Mouse (Mus musculus) heart, postnatal 4 days (tissue): ENCODE measurements around the gene Nucks1. TPM values are rescaled to one million over a fixed set of nuclear protein-coding genes. Genes with fewer than 3 reads are reported as not detected.

Experiments
- DNase-seq: peaks from one replicate; pipeline ENCODE4 v3.0.0; 2021
- total RNA-seq, 2 experiments: library from RNA; stranded (reverse); gene quantifications; 2 replicates each; pipeline ENCODE4 v1.2.3; 2021

Gene Nucks1
- total RNA-seq, 2 experiments from 2014 or later: 169 to 172 TPM

DNA sequence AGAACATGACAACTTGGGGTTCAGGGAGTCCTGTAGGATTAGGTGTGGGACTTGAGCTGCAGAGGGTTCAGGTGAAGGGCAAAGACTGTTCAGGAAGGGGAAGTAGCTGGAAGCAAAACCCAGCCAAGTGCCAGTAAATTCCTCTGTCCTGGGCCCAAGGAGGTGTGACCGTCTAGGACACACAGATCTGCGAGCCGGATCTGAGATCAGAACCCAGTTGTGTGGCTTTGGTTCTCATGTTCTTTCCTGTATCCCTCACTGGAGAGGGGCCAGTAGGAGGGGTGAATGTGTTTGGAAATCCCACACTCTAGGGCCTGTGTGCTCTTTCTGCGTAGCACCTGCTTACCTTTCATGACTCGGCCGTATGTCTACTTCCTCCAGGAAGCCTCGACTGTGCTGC lies 57.0 kb downstream of the Nucks1 start:
- DNase-seq: no peak

DNA sequence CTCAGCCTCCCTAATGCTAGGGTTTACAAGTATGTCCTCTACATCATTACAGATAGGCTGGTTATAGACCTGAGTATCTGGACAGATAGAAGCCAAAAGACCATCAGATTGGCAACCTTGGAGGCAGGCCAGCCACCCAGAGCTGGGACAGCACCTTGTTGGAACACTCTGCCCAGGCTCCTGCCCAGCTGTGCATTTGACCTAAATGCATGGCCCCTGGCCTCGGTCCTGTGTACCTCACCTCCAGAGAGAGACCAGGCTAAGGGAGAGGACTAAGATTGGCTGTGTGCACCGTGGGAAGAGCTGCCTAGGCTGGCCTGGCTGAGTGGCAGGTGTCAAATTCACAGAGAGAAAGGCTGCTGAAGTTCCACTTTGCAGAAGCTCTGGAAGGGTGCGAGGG lies 58.2 kb downstream of the Nucks1 start:
- no peak for DNase-seq

DNA sequence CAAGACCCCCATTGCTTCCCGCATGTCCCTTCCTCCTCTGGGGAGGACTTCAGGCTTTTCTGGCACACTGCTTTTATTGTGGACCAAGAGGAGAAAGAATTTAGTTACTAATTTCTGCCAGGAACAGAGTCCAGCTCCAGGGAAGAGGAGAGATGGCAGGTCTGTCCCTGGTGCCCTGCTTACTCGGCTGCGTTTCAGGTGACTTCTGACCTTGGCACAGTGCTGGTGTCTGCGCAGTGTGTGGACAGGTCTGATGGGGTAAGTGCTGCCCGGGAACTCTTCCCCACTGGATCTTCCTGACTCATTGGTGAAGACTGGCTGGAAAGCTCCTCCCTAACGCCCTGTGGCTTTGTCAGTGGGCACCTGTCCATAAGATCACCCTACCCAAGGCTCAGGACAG lies 58.6 kb downstream of the Nucks1 start:
- DNase-seq: no peak

- no peak for DNase-seq
Measured at GRCm38 (mm10) chr1:131969825-131970224, 59.5 kb downstream of the Nucks1 start.

- DNase-seq: no peak
Measured at GRCm38 (mm10) chr1:131970322-131970660, 60.0 kb downstream of the Nucks1 start.

DNA sequence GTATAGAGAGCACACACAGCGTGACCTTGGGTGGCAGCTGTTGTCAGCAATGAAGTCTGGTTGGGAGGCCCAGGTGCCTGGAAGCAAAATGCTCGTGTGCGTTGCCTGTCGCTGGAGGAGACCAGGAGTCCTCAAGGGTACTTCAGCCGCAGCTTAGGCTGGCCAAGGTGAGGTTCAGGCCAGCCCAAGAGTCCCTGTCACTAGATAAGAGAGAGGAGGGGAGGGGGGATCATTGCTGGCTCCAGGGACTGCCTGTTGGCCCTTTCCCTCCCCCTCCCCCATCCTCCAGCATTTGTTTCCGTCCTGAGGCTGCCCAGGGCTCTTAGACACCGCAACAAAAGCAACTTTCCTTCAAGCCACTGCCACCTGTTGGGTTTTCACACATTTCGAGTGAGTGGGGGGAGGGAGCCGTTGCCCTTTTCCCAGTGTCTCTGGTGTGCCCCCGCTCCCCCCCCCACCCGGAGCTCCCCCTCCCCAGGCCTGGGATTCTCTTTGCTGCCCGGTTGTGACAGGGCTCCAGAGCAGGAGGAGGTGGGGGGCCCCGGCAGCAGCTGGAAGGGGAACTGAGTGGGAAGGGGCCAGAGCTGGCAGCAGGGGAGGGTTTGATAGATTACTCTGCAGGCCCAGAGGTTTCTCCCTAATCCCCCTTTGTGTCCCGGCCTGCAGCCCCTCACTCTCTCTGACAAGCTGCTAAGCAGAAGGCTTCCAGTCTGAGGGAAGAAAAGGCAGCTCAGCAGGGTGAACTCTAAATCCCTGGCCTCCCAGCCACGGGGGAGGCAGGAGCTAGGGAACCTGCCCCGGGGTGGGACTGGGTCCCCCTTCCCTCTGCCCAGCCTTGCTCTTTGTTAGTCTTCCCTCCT lies 60.6 kb downstream of the Nucks1 start:
- no peak for DNase-seq

GRCm38 (mm10) chr1:131971771-131972497 lies 61.6 kb downstream of the Nucks1 start:
- no peak for DNase-seq

GRCm38 (mm10) chr1:131972498-131973334 lies 62.4 kb downstream of the Nucks1 start:
- no peak for DNase-seq

GRCm38 (mm10) chr1:131973991-131974390 lies 63.7 kb downstream of the Nucks1 start:
- DNase-seq: no peak

- no peak for DNase-seq
Measured at GRCm38 (mm10) chr1:131976886-131977285, 66.6 kb downstream of the Nucks1 start.

GRCm38 (mm10) chr1:131980471-131980870 lies 70.1 kb downstream of the Nucks1 start:
- DNase-seq: no peak

- DNase-seq: peak; percentile 86
Measured at GRCm38 (mm10) chr1:131981378-131982013, 71.2 kb downstream of the Nucks1 start.

GRCm38 (mm10) chr1:131982907-131983306 lies 72.6 kb downstream of the Nucks1 start:
- peak; percentile 87 for DNase-seq

DNA sequence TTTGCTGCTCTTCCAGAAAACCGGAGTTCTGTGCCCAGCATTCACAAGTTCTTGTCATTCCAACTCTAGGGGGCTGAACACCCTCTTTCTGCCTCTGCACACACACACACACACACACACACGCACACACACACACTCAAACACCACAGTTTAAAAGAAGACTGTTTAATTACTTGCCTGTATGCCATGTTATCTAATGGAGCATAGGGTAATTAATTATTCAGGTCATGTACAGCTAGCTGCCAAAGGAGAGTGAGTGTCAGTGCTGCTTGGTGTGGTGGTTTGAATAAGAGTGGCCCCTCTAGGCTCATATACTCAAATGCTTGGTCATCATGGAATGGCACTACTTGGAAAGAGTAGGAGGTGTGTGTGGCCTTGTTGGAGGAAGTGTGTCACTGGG lies 73.5 kb downstream of the Nucks1 start:
- no peak for DNase-seq

Other genes with a start within 250 kb of the Nucks1 start
- gene Rab7b, start 221.8 kb upstream of the Nucks1 start, total RNA-seq: 1 to 10 TPM; 2.6 to 3.6 TPM
- gene Slc26a9, start 166.5 kb upstream of the Nucks1 start, total RNA-seq: under 1 TPM in 1 of 2 experiments, not detected in 1; 0.07 TPM
- gene Pm20d1, start 113.2 kb upstream of the Nucks1 start, total RNA-seq: 1 to 10 TPM; 2.2 to 3.4 TPM
- 10 to 100 TPM; 23.3 to 26.3 TPM for gene Slc41a1, start 83.0 kb upstream of the Nucks1 start, total RNA-seq
- 10 to 100 TPM; 10.6 to 10.8 TPM for gene Rab29, start 43.3 kb upstream of the Nucks1 start, total RNA-seq
- gene Slc45a3, start 52.4 kb downstream of the Nucks1 start, total RNA-seq: 1 to 10 TPM; 2.1 to 2.3 TPM
- gene Elk4, start 97.1 kb downstream of the Nucks1 start, total RNA-seq: 100 to 1,000 TPM; 104 to 110 TPM
- gene Mfsd4a, start 157.5 kb downstream of the Nucks1 start, total RNA-seq: 1 to 10 TPM; 1.3 to 1.4 TPM
- gene Cdk18, start 229.2 kb downstream of the Nucks1 start, total RNA-seq: 1 to 10 TPM; 7.2 to 8.5 TPM